Mouse (Mus musculus): ENCODE measurements at regions not wholly inside any gene's neighbourhood (a gene's known extent, or its start where the extent isn't known, plus 50 kb on each side); places are given as distances from the start of the nearest gene placed in this dataset.
"Not testable (repeated sequence)": the region's sequence is repeated elsewhere in the genome, so short reads cannot be mapped to it uniquely, and the experiment has no call there.

- Histone ChIP-seq H3K27ac (replicated peaks; ENCODE audit: low read depth, low read length) (no peak overlapping the region), H3K4me3 (ENCODE audit: low read depth, low read length) (no peak overlapping the region), H3K36me3 (ENCODE audit: control insufficient read depth, insufficient read depth, low read length) (no peaks in the 10 kb centered on the region), H3K4me1 (ENCODE audit: control insufficient read depth, insufficient read depth, low read length) (no peaks in the 10 kb centered on the region), H3K4me2 (ENCODE audit: low read depth, low read length) (no peak overlapping the region), H3K9me3 (ENCODE audit: control insufficient read depth, low read length) (no peaks in the 10 kb centered on the region), H3K27me3 (replicated peaks; ENCODE audit: control insufficient read depth, insufficient read depth, low read length) (no peaks in the 10 kb centered on the region), H3K9ac (ENCODE audit: low read depth, low read length) (no peak overlapping the region)
- ATAC-seq (ENCODE audit: low read depth) (no peak), DNase-seq (ENCODE audit: low spot score) (no peak)
- 67% methylated on average over 1 of the region's 1 CpGs for WGBS
Measured at GRCm38 (mm10) chr13:74969244-74969643, 120.4 kb upstream of the Pcsk1 start.

DNA sequence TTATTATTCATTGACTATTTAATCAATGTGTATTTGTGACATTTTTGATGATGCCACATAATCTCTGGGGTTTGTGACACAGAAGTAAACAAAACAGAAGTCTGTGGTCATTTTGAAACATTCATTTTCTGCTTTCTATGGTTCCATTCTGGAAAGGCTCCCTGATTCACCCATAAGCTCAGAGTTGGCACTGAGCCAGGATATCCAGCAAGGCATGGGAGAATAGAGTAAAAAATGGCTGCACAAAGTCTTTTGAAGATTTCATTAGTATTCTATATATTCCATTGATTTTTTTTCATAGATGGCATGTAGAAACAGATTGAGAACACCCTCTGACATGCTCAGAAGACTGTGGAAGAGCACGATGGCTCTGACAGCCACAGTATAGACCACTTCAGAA lies 133.8 kb upstream of the Pcsk1 start:
- no peaks in the 10 kb centered on the region for H3K36me3 ChIP-seq (ENCODE audit: control insufficient read depth, insufficient read depth, low read length)
- no peaks in the 10 kb centered on the region for H3K4me1 ChIP-seq (ENCODE audit: control insufficient read depth, insufficient read depth, low read length)
- no peaks in the 10 kb centered on the region for H3K27me3 ChIP-seq (replicated peaks; ENCODE audit: control insufficient read depth, insufficient read depth, low read length)
- H3K4me2 ChIP-seq (ENCODE audit: low read depth, low read length) = no peak overlapping the region
- ATAC-seq (ENCODE audit: low read depth) = no peak
- peak; percentile 11 for DNase-seq (ENCODE audit: low spot score)
- H3K9ac ChIP-seq (ENCODE audit: low read depth, low read length) = no peak overlapping the region
- no peaks in the 10 kb centered on the region for H3K9me3 ChIP-seq (ENCODE audit: control insufficient read depth, low read length)
- no peak overlapping the region for H3K27ac ChIP-seq (replicated peaks; ENCODE audit: low read depth, low read length)
- no peak overlapping the region for H3K4me3 ChIP-seq (ENCODE audit: low read depth, low read length)
- WGBS = 69% methylated on average over 1 of the region's 1 CpGs

GRCm38 (mm10) chr13:74913655-74914054 lies 105.0 kb upstream of the Cast start:
- not testable (repeated sequence) for H3K9me3 ChIP-seq (ENCODE audit: control insufficient read depth, low read length); H3K4me1 ChIP-seq (ENCODE audit: control insufficient read depth, insufficient read depth, low read length); H3K27ac ChIP-seq (replicated peaks; ENCODE audit: low read depth, low read length); H3K4me3 ChIP-seq (ENCODE audit: low read depth, low read length); DNase-seq (ENCODE audit: low spot score); H3K27me3 ChIP-seq (replicated peaks; ENCODE audit: control insufficient read depth, insufficient read depth, low read length); ATAC-seq (ENCODE audit: low read depth); H3K4me2 ChIP-seq (ENCODE audit: low read depth, low read length); H3K9ac ChIP-seq (ENCODE audit: low read depth, low read length); H3K36me3 ChIP-seq (ENCODE audit: control insufficient read depth, insufficient read depth, low read length)
- 11% methylated on average over 2 of the region's 2 CpGs for WGBS

GRCm38 (mm10) chr13:74903213-74904055 lies 94.8 kb upstream of the Cast start:
- Histone ChIP-seq H3K36me3 (ENCODE audit: control insufficient read depth, insufficient read depth, low read length) (no peaks in the 10 kb centered on the region), H3K27ac (replicated peaks; ENCODE audit: low read depth, low read length) (no peak overlapping the region), H3K9ac (ENCODE audit: low read depth, low read length) (no peak overlapping the region), H3K4me1 (ENCODE audit: control insufficient read depth, insufficient read depth, low read length) (no peaks in the 10 kb centered on the region), H3K9me3 (ENCODE audit: control insufficient read depth, low read length) (no peaks in the 10 kb centered on the region), H3K27me3 (replicated peaks; ENCODE audit: control insufficient read depth, insufficient read depth, low read length) (no peaks in the 10 kb centered on the region), H3K4me3 (ENCODE audit: low read depth, low read length) (no peak overlapping the region), H3K4me2 (ENCODE audit: low read depth, low read length) (no peak overlapping the region)
- ATAC-seq (ENCODE audit: low read depth) = no peak
- WGBS = 78% methylated on average over 1 of the region's 1 CpGs
- DNase-seq (ENCODE audit: low spot score) = no peak

GRCm38 (mm10) chr13:74889859-74890469 lies 81.4 kb upstream of the Cast start:
- Histone ChIP-seq H3K27ac (replicated peaks; ENCODE audit: low read depth, low read length) (no peak overlapping the region), H3K9ac (ENCODE audit: low read depth, low read length) (no peak overlapping the region), H3K4me1 (ENCODE audit: control insufficient read depth, insufficient read depth, low read length) (no peaks in the 10 kb centered on the region), H3K27me3 (replicated peaks; ENCODE audit: control insufficient read depth, insufficient read depth, low read length) (no peaks in the 10 kb centered on the region), H3K4me2 (ENCODE audit: low read depth, low read length) (no peak overlapping the region), H3K36me3 (ENCODE audit: control insufficient read depth, insufficient read depth, low read length) (no peaks in the 10 kb centered on the region), H3K4me3 (ENCODE audit: low read depth, low read length) (no peak overlapping the region), H3K9me3 (ENCODE audit: control insufficient read depth, low read length) (no peaks in the 10 kb centered on the region)
- 74% methylated on average over 8 of the region's 8 CpGs for WGBS
- no peak for DNase-seq (ENCODE audit: low spot score)
- no peak for ATAC-seq (ENCODE audit: low read depth)

GRCm38 (mm10) chr13:74867720-74868119 lies 59.1 kb upstream of the Cast start:
- ATAC-seq (ENCODE audit: low read depth) (no peak), DNase-seq (ENCODE audit: low spot score) (no peak)
- Histone ChIP-seq H3K9ac (ENCODE audit: low read depth, low read length) (no peak overlapping the region), H3K4me2 (ENCODE audit: low read depth, low read length) (no peak overlapping the region), H3K9me3 (ENCODE audit: control insufficient read depth, low read length) (no peaks in the 10 kb centered on the region), H3K4me1 (ENCODE audit: control insufficient read depth, insufficient read depth, low read length) (no peaks in the 10 kb centered on the region), H3K27ac (replicated peaks; ENCODE audit: low read depth, low read length) (no peak overlapping the region), H3K4me3 (ENCODE audit: low read depth, low read length) (no peak overlapping the region), H3K36me3 (ENCODE audit: control insufficient read depth, insufficient read depth, low read length) (no peaks in the 10 kb centered on the region), H3K27me3 (replicated peaks; ENCODE audit: control insufficient read depth, insufficient read depth, low read length) (no peaks in the 10 kb centered on the region)
- WGBS = 83% methylated on average over 1 of the region's 1 CpGs

DNA sequence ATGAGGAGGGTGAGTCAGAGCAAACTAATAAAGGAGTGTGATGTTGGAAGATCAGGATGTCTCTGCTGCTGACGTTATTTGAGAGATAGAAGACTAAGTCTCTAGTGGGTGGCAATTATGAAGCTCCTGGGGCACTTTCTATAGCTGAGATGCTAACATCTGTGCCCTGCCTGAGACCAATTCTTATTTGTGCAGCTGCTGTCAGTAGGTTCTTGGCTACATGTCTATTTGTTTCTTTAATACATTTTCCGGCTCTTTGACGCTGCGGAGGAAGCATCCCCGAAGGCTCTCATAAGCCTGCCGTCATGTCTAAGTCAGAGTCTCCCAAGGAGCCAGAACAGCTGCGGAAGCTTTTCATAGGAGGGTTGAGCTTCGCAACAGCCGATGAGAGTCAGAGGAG lies 55.4 kb upstream of the Cast start:
- Histone ChIP-seq H3K4me1 (ENCODE audit: control insufficient read depth, insufficient read depth, low read length) (no peaks in the 10 kb centered on the region), H3K9me3 (ENCODE audit: control insufficient read depth, low read length) (no peaks in the 10 kb centered on the region), H3K4me2 (ENCODE audit: low read depth, low read length) (no peak overlapping the region), H3K9ac (ENCODE audit: low read depth, low read length) (no peak overlapping the region), H3K4me3 (ENCODE audit: low read depth, low read length) (no peak overlapping the region), H3K27ac (replicated peaks; ENCODE audit: low read depth, low read length) (no peak overlapping the region), H3K36me3 (ENCODE audit: control insufficient read depth, insufficient read depth, low read length) (no peaks in the 10 kb centered on the region), H3K27me3 (replicated peaks; ENCODE audit: control insufficient read depth, insufficient read depth, low read length) (no peaks in the 10 kb centered on the region)
- ATAC-seq (ENCODE audit: low read depth) (0 out of 2 replicates have a peak, but pooled peaks have one; percentile 44), DNase-seq (ENCODE audit: low spot score) (peak; percentile 1)
- WGBS = 77% methylated on average over 9 of the region's 9 CpGs

- Histone ChIP-seq H3K9ac (ENCODE audit: low read depth, low read length) (no peak overlapping the region), H3K4me3 (ENCODE audit: low read depth, low read length) (no peak overlapping the region), H3K9me3 (ENCODE audit: control insufficient read depth, low read length) (no peaks in the 10 kb centered on the region), H3K27me3 (replicated peaks; ENCODE audit: control insufficient read depth, insufficient read depth, low read length) (no peaks in the 10 kb centered on the region), H3K4me2 (ENCODE audit: low read depth, low read length) (no peak overlapping the region), H3K27ac (replicated peaks; ENCODE audit: low read depth, low read length) (no peak overlapping the region), H3K4me1 (ENCODE audit: control insufficient read depth, insufficient read depth, low read length) (no peaks in the 10 kb centered on the region), H3K36me3 (ENCODE audit: control insufficient read depth, insufficient read depth, low read length) (no peaks in the 10 kb centered on the region)
- ATAC-seq (ENCODE audit: low read depth) = no peak
- DNase-seq (ENCODE audit: low spot score) = no peak
- WGBS = 5% methylated on average over 1 of the region's 1 CpGs
Measured at GRCm38 (mm10) chr13:74861373-74861970, 52.9 kb upstream of the Cast start.

All from embryonic facial prominence, embryonic 14.5 days (tissue).